Mouse (Mus musculus) E14TG2a.4 (cell line): ENCODE measurements around the gene Phactr2.

ENCODE experiments used
- CTCF ChIP-seq: conservative IDR thresholded peaks from 2 replicates; pipeline ENCODE4 v1.5.1; 2014; ENCODE audit warnings: low read length
- POU5F1 ChIP-seq: IDR thresholded peaks from 2 replicates; pipeline ENCODE4 v1.6.1; 2014; ENCODE audit warnings: low read length, borderline replicate concordance

DNA sequence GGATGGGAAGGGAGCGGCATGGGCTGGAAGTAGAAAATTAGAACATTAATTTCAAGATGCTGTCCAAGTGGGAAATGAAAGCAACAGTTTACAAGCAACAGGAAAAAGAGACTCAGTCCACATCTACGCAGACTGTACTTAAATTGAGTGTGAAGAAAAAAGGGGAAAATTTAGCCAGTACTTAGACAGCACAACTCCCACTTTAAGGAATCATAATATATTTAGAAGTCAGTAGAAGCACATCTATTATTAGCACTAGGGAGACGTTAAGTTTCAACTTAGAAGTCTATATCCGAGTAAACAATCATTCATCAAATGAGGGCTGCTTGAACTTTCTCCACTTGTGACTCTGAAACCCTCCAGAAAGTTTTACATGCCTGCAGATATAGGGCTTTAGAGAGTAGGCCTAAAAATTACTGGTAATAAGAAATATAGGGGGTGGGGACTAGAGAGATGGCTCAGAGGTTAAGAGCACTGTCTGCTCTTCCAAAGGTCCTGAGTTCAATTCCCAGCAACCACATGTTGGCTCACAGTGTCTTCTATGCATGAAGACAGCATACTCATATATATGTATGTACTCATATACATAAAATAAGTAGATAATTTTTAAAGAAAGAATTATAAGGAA is 142.7 kb downstream of the Phactr2 start:
- TF ChIP-seq CTCF = no peak
- TF ChIP-seq POU5F1 = no peak
